Mouse (Mus musculus) kidney, embryonic 16.5 days (tissue): ENCODE data around the gene Epn3. TPM values are rescaled to one million over a fixed set of nuclear protein-coding genes. Genes with fewer than 3 reads are reported as not detected.

Experiments
- ATAC-seq: fragments of 200-750 bp; cut with Nextera tagmentation; 2 replicates; pipeline ENCODE4 v1.8.0; 2017; ENCODE audit warnings: moderate TSS enrichment; ENCODE audit not compliant: low FRiP score, low TSS enrichment
- H3K27ac ChIP-seq: fragments of 300-500 bp; sonication (generic); 2 replicates; pipeline ENCODE4 v1.5.1; 2014; ENCODE audit warnings: low read length
- H3K27me3 ChIP-seq: fragments of 300-500 bp; sonication (generic); 2 replicates; pipeline ENCODE4 v1.6.1; 2014; ENCODE audit warnings: low read length, control low read depth, mixed read lengths; ENCODE audit not compliant: insufficient read depth
- H3K36me3 ChIP-seq: fragments of 300-500 bp; sonication (generic); 2 replicates; pipeline ENCODE4 v1.6.1; 2014; ENCODE audit warnings: low read length, control low read depth, mixed read lengths; ENCODE audit not compliant: insufficient read depth
- H3K4me1 ChIP-seq: fragments of 300-500 bp; sonication (generic); 2 replicates; pipeline ENCODE4 v1.6.1; 2014; ENCODE audit warnings: low read length, control low read depth, mixed read lengths; ENCODE audit not compliant: insufficient read depth
- H3K4me2 ChIP-seq: fragments of 300-500 bp; sonication (generic); replicated peaks from 2 replicates; pipeline ENCODE4 v1.6.1; 2014; ENCODE audit warnings: low read depth, low read length
- H3K4me3 ChIP-seq: fragments of 300-500 bp; sonication (generic); 2 replicates; pipeline ENCODE4 v1.5.1; 2014; ENCODE audit warnings: mild to moderate bottlenecking, low read length
- H3K9ac ChIP-seq: fragments of 300-500 bp; sonication (generic); replicated peaks from 2 replicates; pipeline ENCODE4 v1.6.1; 2014; ENCODE audit warnings: low read length
- H3K9me3 ChIP-seq: fragments of 300-500 bp; sonication (generic); 2 replicates; pipeline ENCODE4 v1.6.1; 2016; ENCODE audit warnings: low read length, control low read depth
- WGBS: fragments of 180-500 bp; shearing (Covaris S2); extraction: QIAGEN DNeasy Blood & Tissue Kit; methylation state at CpG from one replicate; pipeline ENCODE4 v1.1.7; 2014; 5-methylcytosine and 5-hydroxymethylcytosine counted together
- polyA plus RNA-seq: library from polyadenylated mRNA; unstranded; fragments of >200 nt; fragmentation: Nextera tagmentation; extraction: Ambion mirVana; gene quantifications from 2 replicates; pipeline ENCODE4 v1.2.1, GENCODE M21; 2015

Gene Epn3
- polyA plus RNA-seq, 1 experiment from 2014 or later = 28.2 TPM

- H3K9me3 ChIP-seq = no peaks in the 10 kb centered on the region
- peaks cover 27% of the 10 kb centered on the region for H3K27me3 ChIP-seq
- H3K4me2 ChIP-seq = peak overlapping the region; percentile 98
- peak overlapping the region; percentile 77 for H3K4me3 ChIP-seq
- H3K4me1 ChIP-seq = peaks cover 73% of the 10 kb centered on the region
- H3K36me3 ChIP-seq = no peaks in the 10 kb centered on the region
- under 1% methylated on average over 42 of the region's 52 CpGs for WGBS
- peak overlapping the region; percentile 84 for H3K27ac ChIP-seq
- ATAC-seq = no peak
- peak overlapping the region; percentile 81 for H3K9ac ChIP-seq
Measured at GRCm38 (mm10) chr11:94472916-94473706, 26.7 kb downstream of the Epn3 start.

GRCm38 (mm10) chr11:94472585-94472915 is 27.2 kb downstream of the Epn3 start:
- 0 out of 2 replicates have a peak overlapping the region, but pooled peaks have one; percentile 84 for H3K27ac ChIP-seq
- H3K4me2 ChIP-seq = peak overlapping the region; percentile 98
- H3K36me3 ChIP-seq = no peaks in the 10 kb centered on the region
- H3K4me1 ChIP-seq = peaks cover 78% of the 10 kb centered on the region
- H3K27me3 ChIP-seq = peaks cover 24% of the 10 kb centered on the region
- no peaks in the 10 kb centered on the region for H3K9me3 ChIP-seq
- H3K9ac ChIP-seq = peak overlapping the region; percentile 81
- H3K4me3 ChIP-seq = peak overlapping the region; percentile 77
- no peak for ATAC-seq
- WGBS = 0% methylated on average over 15 of the region's 15 CpGs

DNA sequence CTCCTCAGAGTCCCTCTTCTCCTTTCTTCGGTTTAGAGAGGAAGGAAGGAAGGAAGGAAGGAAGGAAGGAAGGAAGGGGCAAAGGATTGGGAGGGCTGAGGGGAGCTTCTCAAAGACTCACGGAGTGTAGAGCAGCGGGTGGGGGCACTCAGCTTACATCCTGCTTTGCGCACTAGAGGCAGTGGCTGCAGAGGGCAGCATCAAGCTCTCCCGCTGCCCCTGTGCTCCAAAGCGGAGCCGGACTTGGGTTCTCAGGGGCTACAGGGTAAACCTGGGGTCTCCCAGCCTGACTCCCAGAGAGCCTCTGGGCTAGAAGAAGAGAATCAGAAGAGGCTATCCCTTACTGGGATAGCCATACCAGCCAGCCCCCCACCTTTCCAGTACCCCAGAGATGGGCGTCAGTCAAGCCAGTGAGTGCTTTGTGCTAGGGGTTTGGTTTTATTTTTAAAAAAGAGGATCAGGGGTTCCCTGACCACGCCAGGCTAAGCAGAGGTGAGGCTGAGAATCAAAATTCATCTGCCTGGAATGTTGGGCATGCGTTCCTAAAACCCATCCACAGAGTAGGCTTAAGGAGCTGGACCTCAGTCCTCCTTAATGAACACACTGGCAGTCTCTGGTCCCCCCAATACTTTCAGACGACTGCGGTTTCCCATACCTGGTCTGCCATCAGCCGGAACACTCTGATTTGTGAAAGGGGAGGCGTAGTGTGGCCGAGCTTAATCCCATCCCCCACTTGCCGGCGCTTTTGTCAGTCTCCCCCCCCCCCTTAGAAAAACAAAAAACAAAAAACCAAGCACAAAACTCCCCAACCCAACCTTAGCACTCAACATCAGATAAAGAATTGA is 27.8 kb downstream of the Epn3 start:
- H3K4me2 ChIP-seq = peak overlapping the region; percentile 98
- peaks cover 22% of the 10 kb centered on the region; the same call in 1 of the 2 replicates for H3K27me3 ChIP-seq
- H3K4me1 ChIP-seq = peaks cover 84% of the 10 kb centered on the region
- 6% methylated on average over 16 of the region's 17 CpGs for WGBS
- no peaks in the 10 kb centered on the region for H3K36me3 ChIP-seq
- no peak overlapping the region; the same call in 1 of the 2 replicates for H3K27ac ChIP-seq
- H3K9me3 ChIP-seq = no peaks in the 10 kb centered on the region
- ATAC-seq = no peak
- H3K4me3 ChIP-seq = peak overlapping the region; percentile 77
- peak overlapping the region; percentile 81 for H3K9ac ChIP-seq

DNA sequence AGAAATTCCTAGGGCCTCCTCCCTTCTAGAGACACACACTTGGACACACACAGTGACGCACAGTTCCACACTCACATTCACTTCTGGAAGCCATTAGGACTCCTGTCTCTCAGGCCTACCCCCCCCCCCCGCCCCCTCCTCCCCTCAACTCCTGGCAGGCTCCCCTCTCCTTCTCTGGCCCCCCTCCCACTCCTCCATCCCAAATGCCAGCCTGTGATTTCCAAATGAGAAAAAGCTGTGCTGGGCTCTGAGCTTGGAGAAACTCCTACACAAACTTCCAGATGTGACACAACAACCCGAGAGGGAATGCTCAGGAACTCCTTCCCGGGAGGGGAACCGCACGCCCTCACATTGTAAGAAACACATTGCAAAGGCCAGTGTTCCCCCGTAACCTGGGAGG is 29.4 kb downstream of the Epn3 start:
- 35% methylated on average over 7 of the region's 7 CpGs for WGBS
- Histone ChIP-seq H3K27ac (peak overlapping the region; percentile 48; the same call in 1 of the 2 replicates), H3K27me3 (peaks cover 17% of the 10 kb centered on the region; the same call in 1 of the 2 replicates), H3K9ac (0 out of 2 replicates have a peak overlapping the region, but pooled peaks have one; percentile 17), H3K4me1 (peaks cover 78% of the 10 kb centered on the region), H3K36me3 (no peaks in the 10 kb centered on the region), H3K4me3 (no peak overlapping the region), H3K9me3 (no peaks in the 10 kb centered on the region), H3K4me2 (peak overlapping the region; percentile 98; the same call in 1 of the 2 replicates)
- no peak for ATAC-seq

GRCm38 (mm10) chr11:94469136-94470064 is 30.4 kb downstream of the Epn3 start:
- ATAC-seq = no peak

DNA sequence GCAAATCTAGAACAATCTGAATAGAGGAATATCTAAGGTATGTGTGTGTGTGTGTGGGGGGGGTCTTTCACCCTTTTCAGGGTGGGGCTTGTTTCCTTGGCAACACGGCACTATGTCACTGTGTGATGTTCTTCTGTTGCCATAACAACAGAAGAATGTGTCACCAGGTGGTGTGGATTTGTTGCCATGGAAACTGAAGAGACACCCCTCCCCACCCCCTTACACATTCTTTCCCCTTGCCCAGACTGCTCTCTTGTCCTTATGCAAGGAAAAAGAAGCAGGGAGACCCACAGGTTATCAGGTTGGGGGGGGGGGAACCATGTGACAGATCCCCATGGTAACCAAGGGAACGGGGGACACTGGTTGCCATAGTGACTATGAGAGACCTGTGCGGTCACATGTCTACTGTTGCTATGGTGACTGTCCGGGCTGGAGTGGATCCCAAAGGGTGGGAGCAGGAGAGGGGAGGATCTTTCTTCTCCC is 31.2 kb downstream of the Epn3 start:
- no peaks in the 10 kb centered on the region for H3K9me3 ChIP-seq
- H3K27me3 ChIP-seq = peaks cover 12% of the 10 kb centered on the region; the same call in 1 of the 2 replicates
- ATAC-seq = no peak
- no peak overlapping the region for H3K9ac ChIP-seq
- no peak overlapping the region for H3K4me2 ChIP-seq
- no peak overlapping the region for H3K27ac ChIP-seq
- H3K4me3 ChIP-seq = no peak overlapping the region
- no peaks in the 10 kb centered on the region for H3K36me3 ChIP-seq
- WGBS = 29% methylated on average over 4 of the region's 4 CpGs
- peaks cover 72% of the 10 kb centered on the region for H3K4me1 ChIP-seq

More at GRCm38 (mm10) chr11:94469136-94470064, 30.4 kb downstream of the Epn3 start:
- Histone ChIP-seq H3K27ac (peak overlapping the region; percentile 9; the same call in 1 of the 2 replicates), H3K9me3 (no peaks in the 10 kb centered on the region), H3K27me3 (peaks cover 12% of the 10 kb centered on the region; the same call in 1 of the 2 replicates), H3K9ac (peak overlapping the region; percentile 15; the same call in 1 of the 2 replicates), H3K4me2 (no peak overlapping the region), H3K4me3 (no peak overlapping the region), H3K4me1 (peaks cover 76% of the 10 kb centered on the region), H3K36me3 (no peaks in the 10 kb centered on the region)
- 48% methylated on average over 9 of the region's 9 CpGs for WGBS

DNA sequence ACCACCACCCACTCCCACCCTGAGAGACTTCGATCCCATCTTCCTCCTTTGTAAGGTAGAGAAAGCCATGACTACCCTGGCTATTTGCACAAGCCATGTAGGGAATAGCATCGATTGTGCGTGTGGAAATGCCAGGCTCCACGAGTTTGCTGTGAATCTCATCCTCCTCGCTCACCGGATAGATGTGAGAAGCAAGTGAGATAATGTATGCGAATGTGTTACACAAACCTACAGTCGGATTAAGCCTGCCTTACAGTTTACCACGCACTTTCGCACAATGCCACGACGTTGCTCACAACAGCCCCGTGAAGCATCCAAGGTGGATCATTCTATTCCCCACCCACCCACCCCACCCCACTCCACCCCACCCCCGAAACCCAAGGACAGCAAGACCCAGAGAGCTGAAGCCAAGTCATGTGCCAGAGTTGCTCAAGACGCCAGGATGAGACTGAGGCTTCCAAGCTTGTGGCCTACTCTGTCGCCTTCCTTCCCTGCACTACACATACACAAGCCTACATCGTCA is 33.4 kb downstream of the Epn3 start:
- H3K9ac ChIP-seq = no peak overlapping the region
- ATAC-seq = no peak
- H3K27me3 ChIP-seq = peaks cover 5% of the 10 kb centered on the region; the same call in 1 of the 2 replicates
- H3K27ac ChIP-seq = no peak overlapping the region
- H3K36me3 ChIP-seq = no peaks in the 10 kb centered on the region
- no peaks in the 10 kb centered on the region for H3K9me3 ChIP-seq
- H3K4me2 ChIP-seq = no peak overlapping the region
- WGBS = 91% methylated on average over 17 of the region's 17 CpGs
- H3K4me3 ChIP-seq = no peak overlapping the region
- H3K4me1 ChIP-seq = peaks cover 58% of the 10 kb centered on the region

DNA sequence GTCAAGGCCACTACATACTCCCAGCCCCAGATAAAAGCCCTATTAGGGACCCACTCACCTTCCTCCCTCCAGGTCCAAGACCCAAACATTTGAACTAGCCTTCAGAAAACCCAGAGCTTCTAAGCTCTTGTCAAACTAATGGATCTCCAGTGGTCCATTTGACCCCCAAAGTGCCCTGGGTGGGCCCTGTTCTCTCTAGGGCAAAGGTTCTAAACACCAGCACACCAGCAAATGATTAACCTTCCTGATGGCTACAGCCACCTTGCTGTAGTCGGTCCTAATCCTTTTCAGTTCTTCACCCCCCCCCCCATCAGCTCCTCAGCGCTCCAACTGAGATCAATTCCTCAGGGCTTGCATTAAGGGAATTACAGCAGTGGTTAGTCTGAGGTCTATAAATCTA is 35.6 kb downstream of the Epn3 start:
- H3K4me1 ChIP-seq = peaks cover 43% of the 10 kb centered on the region
- no peak overlapping the region for H3K4me2 ChIP-seq
- no peak for ATAC-seq
- no peaks in the 10 kb centered on the region for H3K36me3 ChIP-seq
- no peaks in the 10 kb centered on the region for H3K27me3 ChIP-seq
- H3K4me3 ChIP-seq = no peak overlapping the region
- H3K27ac ChIP-seq = no peak overlapping the region
- no peaks in the 10 kb centered on the region for H3K9me3 ChIP-seq
- H3K9ac ChIP-seq = no peak overlapping the region
- WGBS = 18% methylated on average over 2 of the region's 2 CpGs

DNA sequence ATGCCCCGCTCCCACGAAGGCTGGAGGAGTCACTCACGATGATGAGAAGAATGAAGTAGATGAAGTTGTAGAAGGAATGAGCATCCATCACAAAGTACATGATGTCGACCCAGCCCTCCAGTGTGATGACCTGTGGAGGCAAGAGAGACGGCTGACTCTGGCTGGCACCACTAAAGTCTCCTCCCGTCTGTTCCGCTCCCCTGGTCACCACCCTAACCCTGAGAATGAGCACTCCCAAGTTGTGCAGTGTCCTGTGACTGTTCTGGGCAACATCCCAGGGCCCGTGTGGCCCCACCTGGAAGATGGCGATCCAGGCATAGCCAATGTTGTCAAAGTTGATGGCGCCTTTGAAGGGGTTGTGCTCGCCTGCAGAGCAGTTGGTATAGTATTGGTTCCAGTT is 37.9 kb downstream of the Epn3 start:
- Histone ChIP-seq H3K4me1 (peaks cover 30% of the 10 kb centered on the region), H3K9ac (no peak overlapping the region), H3K4me3 (no peak overlapping the region), H3K4me2 (no peak overlapping the region), H3K27ac (peak overlapping the region; percentile 7; the same call in 1 of the 2 replicates), H3K27me3 (no peaks in the 10 kb centered on the region), H3K36me3 (no peaks in the 10 kb centered on the region), H3K9me3 (no peaks in the 10 kb centered on the region)
- WGBS = 57% methylated on average over 11 of the region's 11 CpGs
- peak; percentile 75 for ATAC-seq
